Mouse (Mus musculus) lung, embryonic 14.5 days (tissue): ENCODE measurements around the gene Rpl18. TPM values are rescaled to one million over a fixed set of nuclear protein-coding genes. Genes with fewer than 3 reads are reported as not detected.

Experiments
- ATAC-seq: fragments of 200-750 bp; cut with Nextera tagmentation; 2 replicates; pipeline ENCODE4 v1.8.0; 2017; ENCODE audit warnings: mild to moderate bottlenecking, moderate TSS enrichment, moderate library complexity; ENCODE audit not compliant: insufficient read depth
- DNase-seq: peaks from one replicate; pipeline ENCODE4 v3.0.0-alpha.2; 2015
- H3K27ac ChIP-seq: fragments of 300-500 bp; sonication (generic); 2 replicates; pipeline ENCODE4 v1.5.1; 2014; ENCODE audit warnings: low read depth, mild to moderate bottlenecking, moderate library complexity
- H3K27me3 ChIP-seq: fragments of 300-500 bp; sonication (generic); 2 replicates; pipeline ENCODE4 v1.6.1; 2014; ENCODE audit warnings: low read length, control low read depth; ENCODE audit not compliant: insufficient read depth
- H3K36me3 ChIP-seq: fragments of 300-500 bp; sonication (generic); 2 replicates; pipeline ENCODE4 v1.6.1; 2014; ENCODE audit warnings: control low read depth; ENCODE audit not compliant: insufficient read depth
- H3K4me1 ChIP-seq: fragments of 300-500 bp; sonication (generic); 2 replicates; pipeline ENCODE4 v1.6.1; 2014; ENCODE audit warnings: antibody characterized with exemption, control low read depth; ENCODE audit not compliant: insufficient read depth
- H3K4me2 ChIP-seq: fragments of 300-500 bp; sonication (generic); 2 replicates; pipeline ENCODE4 v1.6.1; 2014; ENCODE audit warnings: mild to moderate bottlenecking
- H3K4me3 ChIP-seq: fragments of 300-500 bp; sonication (generic); 2 replicates; pipeline ENCODE4 v1.5.1; 2014; ENCODE audit warnings: low read depth, low read length
- H3K9ac ChIP-seq: fragments of 300-500 bp; sonication (generic); 2 replicates; pipeline ENCODE4 v1.6.1; 2014
- H3K9me3 ChIP-seq: fragments of 300-500 bp; sonication (generic); 2 replicates; pipeline ENCODE4 v1.6.1; 2016; ENCODE audit warnings: low read depth, low read length, control low read depth
- CTCF ChIP-seq: IDR thresholded peaks from 2 replicates; pipeline ENCODE4 v1.5.1; 2016; ENCODE audit warnings: antibody characterized with exemption, low read depth
- WGBS: fragments of 180-500 bp; shearing (Covaris S2); extraction: QIAGEN DNeasy Blood & Tissue Kit; methylation state at CpG from one replicate; pipeline ENCODE4 v1.1.7; 2014; 5-methylcytosine and 5-hydroxymethylcytosine counted together
- polyA plus RNA-seq: library from polyadenylated mRNA; unstranded; fragments of >200 nt; fragmentation: Nextera tagmentation; extraction: Ambion mirVana; gene quantifications from 2 replicates; pipeline ENCODE4 v1.2.1, GENCODE M21; 2014

Rpl18 gene
- polyA plus RNA-seq, 1 experiment from 2014 or later = 1,303 TPM

- peak overlapping the region; percentile 55 for H3K4me3 ChIP-seq
- H3K9me3 ChIP-seq = no peaks in the 10 kb centered on the region
- peaks cover 3% of the 10 kb centered on the region for H3K27me3 ChIP-seq
- TF ChIP-seq CTCF = no peak
- peaks cover 25% of the 10 kb centered on the region for H3K4me1 ChIP-seq
- ATAC-seq (0 out of 2 replicates have a peak, but pooled peaks have one; percentile 1), DNase-seq (no peak)
- peak overlapping the region; percentile 48 for H3K9ac ChIP-seq
- H3K4me2 ChIP-seq = peak overlapping the region; percentile 95
- H3K27ac ChIP-seq = peak overlapping the region; percentile 80
- peaks cover 13% of the 10 kb centered on the region for H3K36me3 ChIP-seq
- 0% methylated on average over 21 of the region's 21 CpGs for WGBS
These were observed 9.8 kb upstream of the Rpl18 start for GRCm38 (mm10) chr7:45705443-45705864.

GRCm38 (mm10) chr7:45705873-45706281 is 9.4 kb upstream of the Rpl18 start:
- H3K27me3 ChIP-seq = no peaks in the 10 kb centered on the region
- H3K9me3 ChIP-seq = no peaks in the 10 kb centered on the region
- H3K4me1 ChIP-seq = peaks cover 23% of the 10 kb centered on the region
- DNase-seq (peak; percentile 65), ATAC-seq (0 out of 2 replicates have a peak, but pooled peaks have one; percentile 6)
- 0 out of 2 replicates have a peak overlapping the region, but pooled peaks have one; percentile 80 for H3K27ac ChIP-seq
- peak overlapping the region; percentile 55 for H3K4me3 ChIP-seq
- peak overlapping the region; percentile 64 for H3K9ac ChIP-seq
- no peak for TF ChIP-seq CTCF
- H3K4me2 ChIP-seq = peak overlapping the region; percentile 95
- WGBS = under 1% methylated on average over 7 of the region's 7 CpGs
- H3K36me3 ChIP-seq = peaks cover 17% of the 10 kb centered on the region

GRCm38 (mm10) chr7:45706721-45707241 is 8.5 kb upstream of the Rpl18 start:
- H3K4me1 ChIP-seq = peaks cover 23% of the 10 kb centered on the region
- WGBS = under 1% methylated on average over 44 of the region's 45 CpGs
- peak overlapping the region; percentile 55 for H3K4me3 ChIP-seq
- peaks cover 26% of the 10 kb centered on the region for H3K36me3 ChIP-seq
- H3K27me3 ChIP-seq = no peaks in the 10 kb centered on the region
- peak overlapping the region; percentile 95 for H3K4me2 ChIP-seq
- peak overlapping the region; percentile 64 for H3K9ac ChIP-seq
- peak overlapping the region; percentile 72 for H3K27ac ChIP-seq
- H3K9me3 ChIP-seq = no peaks in the 10 kb centered on the region
- ATAC-seq (no peak), DNase-seq (peak; percentile 85)
- no peak for TF ChIP-seq CTCF

GRCm38 (mm10) chr7:45707375-45707967 is 7.8 kb upstream of the Rpl18 start:
- Histone ChIP-seq H3K36me3 (peaks cover 33% of the 10 kb centered on the region), H3K27me3 (no peaks in the 10 kb centered on the region), H3K9ac (no peak overlapping the region), H3K4me1 (peaks cover 23% of the 10 kb centered on the region), H3K4me3 (peak overlapping the region; percentile 55), H3K4me2 (peak overlapping the region; percentile 95), H3K27ac (peak overlapping the region; percentile 51), H3K9me3 (no peaks in the 10 kb centered on the region)
- ATAC-seq (peak; percentile 6; the same call in 1 of the 2 replicates), DNase-seq (peak; percentile 90)
- TF ChIP-seq CTCF = no peak
- under 1% methylated on average over 27 of the region's 27 CpGs for WGBS

- H3K36me3 ChIP-seq = peaks cover 41% of the 10 kb centered on the region
- no peak for DNase-seq
- H3K27ac ChIP-seq = no peak overlapping the region
- peaks cover 23% of the 10 kb centered on the region for H3K4me1 ChIP-seq
- no peaks in the 10 kb centered on the region for H3K9me3 ChIP-seq
- H3K27me3 ChIP-seq = no peaks in the 10 kb centered on the region
- no peak for TF ChIP-seq CTCF
- ATAC-seq = no peak
- peak overlapping the region; percentile 95 for H3K4me2 ChIP-seq
- WGBS = 25% methylated on average over 13 of the region's 13 CpGs
- no peak overlapping the region for H3K9ac ChIP-seq
- H3K4me3 ChIP-seq = peak overlapping the region; percentile 55; the same call in 1 of the 2 replicates
These were observed 7.0 kb upstream of the Rpl18 start for GRCm38 (mm10) chr7:45708221-45708761.

GRCm38 (mm10) chr7:45709036-45709435 is 6.2 kb upstream of the Rpl18 start:
- Histone ChIP-seq H3K9me3 (no peaks in the 10 kb centered on the region), H3K4me2 (no peak overlapping the region), H3K4me3 (no peak overlapping the region), H3K27me3 (no peaks in the 10 kb centered on the region), H3K9ac (no peak overlapping the region), H3K27ac (no peak overlapping the region), H3K4me1 (peaks cover 23% of the 10 kb centered on the region), H3K36me3 (peaks cover 45% of the 10 kb centered on the region)
- WGBS = 34% methylated on average over 6 of the region's 6 CpGs
- TF ChIP-seq CTCF = no peak
- ATAC-seq (no peak), DNase-seq (peak; percentile 42)

- Histone ChIP-seq H3K27ac (no peak overlapping the region), H3K4me3 (no peak overlapping the region), H3K9me3 (no peaks in the 10 kb centered on the region), H3K9ac (no peak overlapping the region), H3K4me2 (no peak overlapping the region), H3K27me3 (no peaks in the 10 kb centered on the region), H3K36me3 (peaks cover 45% of the 10 kb centered on the region), H3K4me1 (peaks cover 23% of the 10 kb centered on the region)
- ATAC-seq (no peak), DNase-seq (no peak)
- TF ChIP-seq CTCF = no peak
- WGBS = 59% methylated on average over 14 of the region's 14 CpGs
These were observed 5.4 kb upstream of the Rpl18 start for GRCm38 (mm10) chr7:45709677-45710355.
